Mouse (Mus musculus): ENCODE measurements around the gene Sntb2. TPM values are rescaled to one million over a fixed set of nuclear protein-coding genes. Genes with fewer than 3 reads are reported as not detected.

Gene Sntb2
- total and polyA plus RNA-seq, 3 experiments, result 3.6 to 3.8 TPM; not detected in 1

DNA sequence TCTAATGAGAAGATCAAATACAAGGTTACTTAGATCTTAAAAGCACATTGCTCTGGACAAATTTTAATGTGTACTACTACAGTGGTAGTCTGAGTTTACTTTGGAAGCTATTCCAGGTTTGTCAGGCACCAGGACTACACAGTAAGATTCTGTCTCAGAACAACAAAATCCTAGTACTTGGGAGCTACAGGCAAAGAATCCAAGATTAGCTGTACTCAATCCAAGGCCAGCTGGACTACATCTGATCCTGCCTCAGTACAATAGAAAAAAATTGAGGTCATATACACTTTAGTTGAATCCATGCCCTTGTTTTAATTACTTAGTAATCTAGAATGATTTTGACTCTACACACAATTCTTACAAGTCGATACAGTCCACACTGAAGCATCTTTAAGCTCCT lies 79.4 kb downstream of the Sntb2 start:
- Histone ChIP-seq H3K27ac (ENCODE audit: control insufficient read depth, low read depth, low read length) (no peak overlapping the region), H3K79me2 (ENCODE audit: control insufficient read depth, insufficient read depth, low read length, poor library complexity) (no peaks in the 10 kb centered on the region), H3K4me3 (ENCODE audit: control insufficient read depth in 1 of 2, insufficient read depth in 1 of 2, low read depth in 2 of 2, low read length in 2 of 2) (no peak overlapping the region), H3K36me3 (ENCODE audit: control insufficient read depth in 1 of 2, insufficient read depth in 2 of 2, low read length in 2 of 2) (no peaks in the 10 kb centered on the region), H3K27me3 (ENCODE audit: control insufficient read depth in 1 of 2, insufficient read depth in 2 of 2, low read length in 2 of 2) (no peaks in the 10 kb centered on the region), H3K9me3 (replicated peaks; ENCODE audit: insufficient read depth, low read length) (no peaks in the 10 kb centered on the region), H3K4me1 (ENCODE audit: control insufficient read depth in 1 of 2, insufficient read depth in 2 of 2, low read length in 2 of 2) (no peaks in the 10 kb centered on the region), H3K9ac (ENCODE audit: control insufficient read depth, low read depth, low read length, poor library complexity, severe bottlenecking) (no peak overlapping the region)
- no peak for DNase-seq (ENCODE audit: low read depth, low spot score)
- TF ChIP-seq POLR2AphosphoS2 (IDR thresholded peaks at IDR 0.05; ENCODE audit: low read length) (no peak), ZKSCAN1 (IDR thresholded peaks at IDR 0.05; ENCODE audit: low read depth, low read length) (no peak), UBTF (IDR thresholded peaks at IDR 0.05; ENCODE audit: borderline replicate concordance, insufficient read depth, low read depth, low read length) (no peak), EP300 (IDR thresholded peaks at IDR 0.05; ENCODE audit: low read depth in 1 of 2, low read length in 2 of 2) (no peak), SMC3 (IDR thresholded peaks at IDR 0.05; ENCODE audit: low read depth, low read length) (no peak), NRF1 (IDR thresholded peaks at IDR 0.05; ENCODE audit: insufficient read depth, low read depth, low read length, poor library complexity, severe bottlenecking) (no peak), ZMIZ1 (IDR thresholded peaks at IDR 0.05; ENCODE audit: low read depth, low read length) (no peak), TAL1 (IDR thresholded peaks at IDR 0.05; ENCODE audit: low read length) (no peak), MYC (IDR thresholded peaks at IDR 0.05; ENCODE audit: low read depth, low read length) (no peak), CHD1 (IDR thresholded peaks at IDR 0.05; ENCODE audit: low read depth, low read length) (no peak), SIN3A (IDR thresholded peaks at IDR 0.05; ENCODE audit: low read length) (no peak)

DNA sequence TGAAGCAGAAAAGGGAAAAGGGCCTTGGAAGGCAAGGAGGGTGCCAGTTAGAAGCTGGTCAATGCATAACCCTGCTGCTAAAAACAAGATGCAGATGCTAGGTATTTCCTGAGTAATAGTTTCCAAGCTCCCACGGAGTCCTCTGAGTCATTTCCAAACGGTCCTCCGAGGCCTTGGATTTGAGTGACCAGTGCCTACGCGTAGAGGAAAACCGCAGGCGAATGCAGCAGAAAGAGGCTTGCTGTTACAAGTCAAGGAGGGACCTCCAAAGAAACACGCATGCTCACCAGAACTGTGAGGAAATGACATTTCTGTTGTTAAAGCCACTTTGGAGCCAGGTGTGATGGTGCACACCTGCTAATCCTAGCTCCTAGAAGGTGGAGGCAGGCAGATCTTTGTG lies 87.9 kb downstream of the Sntb2 start:
- Histone ChIP-seq H3K36me3 (ENCODE audit: control insufficient read depth in 1 of 2, insufficient read depth in 2 of 2, low read length in 2 of 2) (no peaks in the 10 kb centered on the region), H3K4me1 (ENCODE audit: control insufficient read depth in 1 of 2, insufficient read depth in 2 of 2, low read length in 2 of 2) (no peaks in the 10 kb centered on the region), H3K79me2 (ENCODE audit: control insufficient read depth, insufficient read depth, low read length, poor library complexity) (no peaks in the 10 kb centered on the region), H3K9me3 (replicated peaks; ENCODE audit: insufficient read depth, low read length) (no peaks in the 10 kb centered on the region), H3K27me3 (ENCODE audit: control insufficient read depth in 1 of 2, insufficient read depth in 2 of 2, low read length in 2 of 2) (no peaks in the 10 kb centered on the region; a peak in 1 of 4 replicates), H3K9ac (ENCODE audit: control insufficient read depth, low read depth, low read length, poor library complexity, severe bottlenecking) (no peak overlapping the region), H3K4me3 (ENCODE audit: control insufficient read depth in 1 of 2, insufficient read depth in 1 of 2, low read depth in 2 of 2, low read length in 2 of 2) (no peak overlapping the region), H3K27ac (ENCODE audit: control insufficient read depth, low read depth, low read length) (no peak overlapping the region)
- TF ChIP-seq BHLHE40 (IDR thresholded peaks at IDR 0.05; ENCODE audit: borderline replicate concordance, low read depth, low read length), result no peak
- no peak for TF ChIP-seq TBP (IDR thresholded peaks at IDR 0.05; ENCODE audit: low read depth, low read length)
- TF ChIP-seq SIN3A (IDR thresholded peaks at IDR 0.05; ENCODE audit: low read length), result no peak
- no peak for TF ChIP-seq MYB (IDR thresholded peaks at IDR 0.05; ENCODE audit: low read depth, low read length)
- TF ChIP-seq E2F4 (IDR thresholded peaks at IDR 0.05; ENCODE audit: borderline replicate concordance, low read depth, low read length), result no peak
- no peak for TF ChIP-seq MYC (IDR thresholded peaks at IDR 0.05; ENCODE audit: low read depth, low read length)
- TF ChIP-seq POLR2A (IDR thresholded peaks at IDR 0.05; ENCODE audit: control insufficient read depth in 1 of 2, insufficient read depth in 1 of 2, low read depth in 1 of 2, low read length in 2 of 2, poor library complexity in 1 of 2), result no peak
- no peak for TF ChIP-seq SMC3 (IDR thresholded peaks at IDR 0.05; ENCODE audit: low read depth, low read length)
- no peak for TF ChIP-seq MAZ (IDR thresholded peaks at IDR 0.05; ENCODE audit: low read depth, low read length)
- no peak for TF ChIP-seq CTCF (IDR thresholded peaks at IDR 0.05 in 2 of 3, conservative IDR thresholded peaks at IDR 0.05 in 1 of 3; ENCODE audit: control insufficient read depth in 1 of 3, insufficient read depth in 1 of 3, low read depth in 2 of 3, low read length in 3 of 3, poor library complexity in 1 of 3, severe bottlenecking in 1 of 3)
- no peak for TF ChIP-seq ZNF384 (IDR thresholded peaks at IDR 0.05; ENCODE audit: low read depth, low read length)
- no peak for TF ChIP-seq UBTF (IDR thresholded peaks at IDR 0.05; ENCODE audit: borderline replicate concordance, insufficient read depth, low read depth, low read length)
- no peak for DNase-seq (ENCODE audit: low read depth, low spot score)
